Mouse (Mus musculus) embryonic fibroblast, embryonic 13.5 days (primary cell): ENCODE data around the gene Mms19. TPM values are rescaled to one million over a fixed set of nuclear protein-coding genes. Genes with fewer than 3 reads are reported as not detected.
A peak's percentile ranks its signal among the peaks of the same experiment; 100 is the strongest.

Experiments
- H3K27ac ChIP-seq: 2 replicates; pipeline ENCODE4 v1.5.1; 2012; ENCODE audit warnings: low read length, control low read depth, inconsistent platforms; ENCODE audit not compliant: insufficient read depth
- H3K4me1 ChIP-seq: 2 replicates; pipeline ENCODE4 v1.6.1; 2011; ENCODE audit warnings: low read length; ENCODE audit not compliant: control insufficient read depth, insufficient read depth
- H3K4me3 ChIP-seq: 2 replicates; pipeline ENCODE4 v1.5.1; 2011; ENCODE audit warnings: mild to moderate bottlenecking, control low read depth, low read length; ENCODE audit not compliant: insufficient read depth
- CTCF ChIP-seq: IDR thresholded peaks from 2 replicates; pipeline ENCODE4 v1.5.1; 2011; ENCODE audit warnings: mild to moderate bottlenecking, control low read depth, low read length, moderate library complexity, borderline replicate concordance; ENCODE audit not compliant: insufficient read depth
- POLR2A ChIP-seq: IDR thresholded peaks from 2 replicates; pipeline ENCODE4 v1.6.1; 2011; ENCODE audit warnings: low read depth, mild to moderate bottlenecking, control low read depth, low read length, moderate library complexity
- polyA plus RNA-seq: library from polyadenylated mRNA; stranded (reverse); fragments of >200 nt; gene quantifications from 2 replicates; pipeline ENCODE4 v1.2.4, GENCODE M21; 2011; ENCODE audit warnings: low read depth; ENCODE audit not compliant: missing spikeins, insufficient read length

The Mms19 gene
- polyA plus RNA-seq, 1 experiment: 53.2 TPM

DNA sequence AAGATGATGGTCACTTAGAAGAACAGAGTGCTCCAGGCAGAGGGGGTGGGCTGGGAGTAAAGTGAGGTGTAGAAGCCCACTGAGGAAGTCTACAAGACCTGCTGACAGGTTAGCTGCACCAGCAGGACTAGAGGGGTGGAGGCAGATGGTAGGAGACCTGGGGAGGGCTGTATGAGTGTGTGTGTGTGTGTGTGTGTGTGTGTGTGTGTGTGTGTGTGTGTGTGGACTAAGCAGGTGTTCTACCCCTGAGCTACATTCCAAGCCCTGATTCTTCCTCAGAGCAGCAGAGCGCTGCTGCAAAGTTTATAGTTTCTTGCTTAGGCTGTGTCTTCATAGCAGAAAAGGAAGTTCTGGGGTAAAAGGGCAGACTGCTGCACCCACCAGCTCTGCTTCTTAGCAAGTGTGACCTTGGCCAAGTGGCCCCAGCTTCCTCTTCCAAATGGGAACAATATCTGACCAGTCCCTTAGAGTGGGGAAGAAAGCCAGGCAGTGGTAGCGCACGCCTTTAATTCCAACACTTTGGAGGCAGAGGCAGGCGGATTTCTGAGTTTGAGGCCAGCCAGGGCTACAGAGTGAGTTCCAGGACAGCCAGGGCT, 18.8 kb upstream of the Mms19 start:
- Histone ChIP-seq H3K27ac (no peak overlapping the region), H3K4me3 (no peak overlapping the region), H3K4me1 (peaks cover 18% of the 10 kb centered on the region)
- TF ChIP-seq POLR2A (no peak), CTCF (no peak)

DNA sequence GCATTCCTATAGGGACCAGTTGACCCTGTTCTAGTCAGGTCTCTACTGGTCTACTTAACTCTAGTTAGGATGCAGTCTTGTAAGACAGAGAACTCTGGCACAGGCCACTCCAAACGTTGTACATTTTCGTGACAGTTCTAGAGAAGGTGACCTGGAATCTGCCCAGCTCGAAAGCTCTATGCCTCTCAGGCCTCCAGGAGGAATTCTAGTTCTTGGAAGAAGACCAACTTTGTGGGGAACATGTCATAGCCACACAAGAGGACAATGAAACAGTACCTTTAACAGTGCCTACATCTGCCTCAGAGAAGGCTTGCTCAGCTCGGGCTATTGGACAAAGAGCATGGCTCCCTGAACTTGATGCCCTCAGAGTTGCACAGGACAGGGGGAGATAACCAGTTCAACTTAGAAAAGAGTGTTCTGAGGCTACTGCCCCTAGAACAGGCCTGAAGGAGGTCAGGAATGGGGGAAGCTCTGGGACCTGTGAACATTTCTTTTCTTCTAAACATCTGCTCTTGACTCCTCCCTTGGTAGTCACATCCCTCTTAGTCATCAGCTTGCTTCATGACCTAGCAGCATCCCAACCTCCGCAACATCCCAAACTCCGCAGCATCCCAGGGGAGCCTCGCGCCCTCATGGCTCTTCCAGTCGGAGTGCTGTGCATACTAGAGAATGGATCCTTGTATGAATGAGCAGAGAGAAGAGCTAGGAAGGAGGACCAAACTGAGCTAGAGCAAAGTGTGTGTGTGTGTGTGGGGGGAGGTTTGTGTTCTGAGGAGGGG, 18.0 kb upstream of the Mms19 start:
- Histone ChIP-seq H3K4me1 (peaks cover 18% of the 10 kb centered on the region), H3K4me3 (no peak overlapping the region), H3K27ac (no peak overlapping the region)
- TF ChIP-seq CTCF (no peak), POLR2A (no peak)

DNA sequence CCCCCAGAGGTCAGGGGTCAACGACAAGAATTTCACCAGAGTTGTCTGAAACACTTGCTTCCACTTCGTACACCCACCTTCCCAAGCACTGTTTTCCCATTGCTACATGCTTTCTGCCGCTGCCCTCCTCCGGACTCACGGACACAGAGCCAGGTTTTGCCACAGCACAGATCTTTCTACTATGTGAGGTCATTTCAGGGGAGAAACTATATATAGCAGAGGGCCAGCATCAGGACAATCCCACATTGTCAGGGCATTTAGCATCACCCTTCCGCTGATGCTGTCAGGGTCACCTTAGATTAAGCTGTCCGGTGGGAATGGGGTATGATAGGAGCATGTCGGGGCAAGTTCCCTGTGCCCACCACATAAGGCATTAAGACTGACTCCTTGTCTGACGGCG, 16.1 kb upstream of the Mms19 start:
- H3K4me1 ChIP-seq: peaks cover 26% of the 10 kb centered on the region
- TF ChIP-seq POLR2A (no peak), CTCF (no peak)
- H3K27ac ChIP-seq: 0 out of 2 replicates have a peak overlapping the region, but pooled peaks have one; percentile 12
- H3K4me3 ChIP-seq: no peak overlapping the region

DNA sequence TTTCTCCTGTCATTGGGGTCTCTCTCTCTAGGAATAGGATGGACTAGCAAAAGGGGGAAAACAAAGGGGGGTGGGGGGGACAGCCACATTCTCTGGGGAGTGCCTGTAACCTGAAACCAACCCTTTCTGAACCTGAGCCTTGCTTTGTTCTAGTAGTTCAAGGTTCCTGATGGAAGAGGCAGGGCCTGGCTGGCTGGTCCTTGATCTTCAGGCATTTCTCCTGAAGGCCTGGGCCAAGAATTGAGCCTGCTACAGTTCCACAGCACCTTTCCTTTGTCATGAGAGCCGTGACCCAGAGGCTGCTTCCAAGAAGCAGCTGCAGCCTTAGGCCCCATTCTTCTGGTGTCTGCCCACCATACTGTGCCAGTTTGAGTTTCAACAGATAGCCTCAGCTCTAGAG, 14.5 kb upstream of the Mms19 start:
- TF ChIP-seq POLR2A: no peak
- TF ChIP-seq CTCF: no peak
- no peak overlapping the region for H3K4me3 ChIP-seq
- no peak overlapping the region for H3K27ac ChIP-seq
- H3K4me1 ChIP-seq: peaks cover 31% of the 10 kb centered on the region

DNA sequence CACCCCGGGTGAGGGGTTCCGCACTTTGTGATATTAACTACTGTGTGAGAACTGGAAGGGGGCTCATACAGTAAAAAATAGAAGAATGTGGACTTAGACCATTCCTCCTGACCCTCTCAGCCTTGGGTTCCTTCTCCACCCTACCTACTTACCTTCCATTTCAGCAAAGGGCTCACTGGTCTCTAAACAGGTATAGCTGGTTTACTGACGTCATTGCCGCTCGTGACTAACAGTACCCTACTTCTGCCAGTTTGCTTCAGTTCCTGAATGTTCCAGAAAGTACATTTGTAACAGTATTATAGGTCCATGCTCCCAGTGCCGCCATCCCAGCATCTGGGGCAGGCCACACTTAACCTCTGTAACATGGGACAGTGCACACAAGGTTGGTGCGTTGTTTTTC, 13.1 kb upstream of the Mms19 start:
- Histone ChIP-seq H3K4me3 (no peak overlapping the region), H3K27ac (0 out of 2 replicates have a peak overlapping the region, but pooled peaks have one; percentile 16), H3K4me1 (peaks cover 29% of the 10 kb centered on the region)
- no peak for TF ChIP-seq POLR2A
- TF ChIP-seq CTCF: no peak

DNA sequence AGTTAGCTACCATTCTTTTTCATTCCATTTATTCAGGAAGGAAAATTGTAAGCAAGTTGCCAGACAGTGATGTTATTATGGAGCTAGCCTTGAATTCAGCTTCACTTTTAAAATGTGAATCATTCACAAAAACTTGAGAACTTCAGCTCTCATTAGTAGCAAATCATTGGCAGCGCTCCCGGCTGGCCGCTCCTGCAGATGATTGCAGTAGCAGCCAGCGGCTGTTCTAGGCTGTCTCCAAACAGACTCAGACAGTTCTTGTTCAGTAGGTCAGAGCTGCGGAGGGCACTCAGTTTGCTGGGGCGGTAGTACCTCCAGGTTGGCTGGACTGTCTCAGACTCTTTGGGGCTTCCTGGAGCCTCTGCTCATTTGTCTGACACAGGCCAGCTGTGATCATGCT, 12.5 kb upstream of the Mms19 start:
- no peak overlapping the region for H3K4me3 ChIP-seq
- H3K27ac ChIP-seq: peak overlapping the region; percentile 60
- H3K4me1 ChIP-seq: peaks cover 26% of the 10 kb centered on the region
- no peak for TF ChIP-seq POLR2A
- no peak for TF ChIP-seq CTCF

DNA sequence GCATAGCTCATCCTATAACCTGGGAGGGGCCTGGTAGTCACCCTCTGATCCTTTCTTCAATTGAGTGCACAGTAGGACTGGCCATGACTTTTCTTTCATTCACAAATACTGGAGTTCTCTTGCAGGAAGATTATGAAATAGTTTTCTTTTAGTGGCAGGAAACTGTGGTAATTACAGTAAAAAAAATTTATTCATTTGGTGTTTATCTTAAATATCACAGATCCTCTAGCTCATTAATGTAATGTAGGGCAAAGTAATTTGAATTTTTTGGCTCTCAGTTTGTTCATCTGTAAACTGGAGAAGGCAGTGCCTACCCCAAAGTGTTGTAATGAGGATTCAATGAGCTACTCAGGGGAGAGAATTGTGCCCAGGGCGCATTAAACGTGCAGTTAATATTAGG, 12.0 kb upstream of the Mms19 start:
- no peak overlapping the region for H3K4me3 ChIP-seq
- peaks cover 26% of the 10 kb centered on the region for H3K4me1 ChIP-seq
- TF ChIP-seq POLR2A (no peak), CTCF (no peak)
- peak overlapping the region; percentile 60; the same call in 1 of the 2 replicates for H3K27ac ChIP-seq

DNA sequence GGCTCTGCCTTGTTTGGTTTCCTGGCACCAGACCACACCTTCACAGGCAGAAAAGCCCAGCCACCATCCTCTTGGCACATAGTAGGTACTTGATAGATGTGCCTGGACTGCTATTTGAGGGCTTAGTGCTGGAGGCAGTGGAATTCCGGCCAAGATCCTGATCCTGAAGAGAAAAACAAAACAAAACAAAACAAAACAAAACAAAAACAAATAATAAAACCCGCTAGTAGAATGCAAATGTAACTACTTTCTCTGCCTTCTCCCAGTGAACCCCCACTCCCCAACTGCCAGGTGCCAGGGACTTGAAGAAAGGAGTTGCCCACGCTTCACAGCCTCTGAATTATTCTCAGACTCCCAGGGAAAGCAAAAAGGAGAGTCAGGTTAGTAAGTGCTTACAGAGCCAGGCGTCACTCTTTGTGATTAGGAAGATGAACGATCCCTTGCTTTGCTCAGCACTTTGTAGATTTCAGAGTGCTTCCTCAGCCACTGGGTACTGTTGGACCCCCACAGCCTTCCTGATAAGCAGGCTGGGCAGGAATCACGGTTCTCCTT, 11.0 kb upstream of the Mms19 start:
- TF ChIP-seq CTCF: no peak
- no peak for TF ChIP-seq POLR2A
- Histone ChIP-seq H3K4me1 (peaks cover 27% of the 10 kb centered on the region), H3K27ac (peak overlapping the region; percentile 60), H3K4me3 (no peak overlapping the region)

DNA sequence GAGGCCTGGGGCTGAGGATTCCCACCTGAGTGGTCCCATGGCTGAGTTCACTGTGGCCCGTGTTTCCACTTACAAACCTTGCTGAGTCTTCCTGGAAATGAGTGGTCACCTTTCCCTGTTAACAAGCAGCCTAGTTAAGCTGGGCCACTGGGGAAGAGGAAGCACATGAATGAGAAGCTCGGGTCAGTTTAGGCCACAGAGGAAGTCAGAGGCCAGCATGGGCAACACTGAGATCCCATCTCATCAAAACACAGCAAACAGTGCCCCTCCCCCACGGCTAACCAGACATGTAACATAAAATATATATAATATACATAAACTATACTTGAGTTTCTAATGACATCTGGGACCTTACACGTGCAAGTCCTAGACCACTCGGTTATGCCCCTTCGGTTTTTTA, 8.9 kb upstream of the Mms19 start:
- Histone ChIP-seq H3K4me1 (peaks cover 17% of the 10 kb centered on the region), H3K4me3 (no peak overlapping the region), H3K27ac (no peak overlapping the region)
- TF ChIP-seq POLR2A (no peak), CTCF (no peak)

DNA sequence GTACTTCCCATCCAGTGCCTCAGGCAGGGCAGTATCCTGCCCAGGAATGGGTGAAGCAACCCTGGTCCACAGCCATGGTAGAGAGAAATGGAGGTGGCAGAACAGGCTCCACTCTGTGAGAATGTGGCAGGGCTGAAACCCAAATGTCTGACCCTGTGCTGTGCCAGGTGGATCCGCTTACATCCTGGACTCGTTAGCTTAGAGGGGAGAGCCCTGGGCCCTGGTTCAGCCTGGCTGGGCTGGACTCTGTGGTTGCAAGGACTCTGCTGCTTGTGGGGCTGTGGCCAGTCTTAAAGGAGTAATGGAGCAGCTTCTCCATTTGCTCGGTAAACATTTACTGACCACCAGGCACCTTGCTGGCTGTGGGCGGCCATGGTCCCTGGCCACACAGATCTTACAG, 6.2 kb upstream of the Mms19 start:
- Histone ChIP-seq H3K27ac (no peak overlapping the region), H3K4me3 (no peak overlapping the region), H3K4me1 (peaks cover 10% of the 10 kb centered on the region)
- TF ChIP-seq CTCF: no peak
- no peak for TF ChIP-seq POLR2A
